Mouse (Mus musculus): ENCODE data around the gene Cnot8. TPM values are rescaled to one million over a fixed set of nuclear protein-coding genes. Genes with fewer than 3 reads are reported as not detected.

Gene Cnot8
- total RNA-seq, 1 experiment from 2014 or later, result 65.5 TPM

DNA sequence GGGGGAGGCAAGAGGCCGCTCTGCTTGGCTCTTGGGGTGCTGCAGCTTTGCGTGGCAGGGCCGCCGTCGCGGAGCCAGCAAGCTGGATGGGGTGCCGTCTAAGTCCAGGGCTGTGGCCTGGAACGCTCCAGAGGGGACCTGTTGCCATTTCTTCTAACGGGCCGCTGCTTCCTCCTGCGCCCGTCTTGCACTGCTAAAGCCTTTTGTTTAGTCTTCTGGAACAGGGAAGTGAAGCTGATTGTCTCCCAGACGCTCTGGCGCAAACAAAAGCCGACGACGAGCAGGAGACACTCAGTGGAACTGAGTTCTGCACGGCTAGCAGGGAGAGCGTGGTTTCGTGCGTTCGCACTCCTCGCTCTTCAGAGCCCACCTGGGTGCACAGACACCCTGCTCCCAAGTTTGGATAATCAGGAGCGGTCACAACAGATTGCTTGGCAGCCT lies 418 bp downstream of the Cnot8 start:
- DNase-seq, result peak; percentile 34

DNA sequence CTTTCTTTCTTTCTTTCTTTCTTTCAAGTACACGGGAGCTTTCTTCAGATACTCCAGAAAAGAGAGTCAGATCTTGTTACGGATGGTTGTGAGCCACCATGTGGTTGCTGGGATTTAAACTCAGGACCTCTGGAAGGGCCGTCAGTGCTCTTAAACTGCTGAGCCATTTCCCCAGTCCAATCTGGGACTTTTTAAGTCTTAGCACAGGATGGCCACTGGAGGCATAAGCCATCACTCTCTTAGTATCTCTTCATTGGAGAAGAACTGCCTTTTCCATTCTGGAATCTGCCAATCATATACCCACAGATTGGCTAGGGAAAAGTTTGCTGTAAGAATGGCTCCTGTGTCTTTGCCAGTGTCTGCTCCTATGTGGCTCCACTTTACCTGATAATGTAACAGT lies 3.1 kb downstream of the Cnot8 start:
- no peak for DNase-seq

GRCm38 (mm10) chr11:58107664-58108337 lies 3.8 kb downstream of the Cnot8 start:
- DNase-seq, result no peak

DNA sequence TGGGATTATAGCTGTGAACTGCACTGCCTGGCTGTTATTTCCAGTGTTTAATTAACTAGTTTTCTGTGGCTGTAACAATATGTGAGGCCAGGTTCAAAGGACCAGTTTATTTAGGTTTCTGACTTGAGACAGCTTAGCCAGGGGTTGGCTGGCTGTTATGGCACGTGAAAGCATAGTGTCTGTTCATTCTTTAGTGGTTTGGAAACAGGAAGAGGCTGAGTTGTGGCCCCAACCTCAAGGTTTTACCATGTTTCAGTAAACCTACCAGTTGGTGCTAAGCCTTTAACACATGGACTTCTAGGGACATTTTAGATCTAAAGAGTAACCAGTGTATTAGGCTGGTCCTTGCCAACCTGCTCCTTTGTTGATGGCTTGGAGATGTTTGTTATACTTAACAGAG lies 12.6 kb downstream of the Cnot8 start:
- DNase-seq, result no peak

DNA sequence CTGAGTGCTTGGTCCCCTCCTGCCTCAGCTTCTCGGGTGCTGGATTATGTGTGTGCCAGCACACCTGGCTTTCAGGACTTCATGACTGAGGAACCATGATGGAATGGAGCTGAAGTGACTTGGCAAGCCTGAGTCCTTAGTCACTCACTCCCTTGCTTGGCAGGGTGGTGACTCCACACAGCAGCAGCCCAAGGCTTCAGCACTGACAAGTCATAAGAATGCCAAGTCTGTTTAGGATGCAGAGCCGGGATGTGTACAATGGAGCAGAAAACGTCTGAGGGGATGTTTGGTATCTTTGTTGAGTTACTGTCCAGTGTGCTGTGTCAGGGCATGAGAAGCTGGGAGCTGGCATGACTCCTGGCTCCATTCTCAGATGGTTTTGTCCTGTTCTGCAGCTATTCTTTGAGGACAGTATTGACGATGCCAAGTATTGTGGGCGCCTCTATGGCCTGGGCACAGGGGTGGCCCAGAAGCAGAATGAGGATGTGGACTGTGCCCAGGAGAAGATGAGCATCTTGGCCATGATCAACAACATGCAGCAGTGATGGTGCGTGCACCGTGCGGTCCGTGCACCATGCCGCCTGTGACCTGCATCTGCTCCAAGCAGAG lies 13.2 kb downstream of the Cnot8 start:
- no peak for DNase-seq

GRCm38 (mm10) chr11:58120655-58121054 lies 16.7 kb downstream of the Cnot8 start:
- no peak for DNase-seq

GRCm38 (mm10) chr11:58121351-58121750 lies 17.4 kb downstream of the Cnot8 start:
- DNase-seq, result no peak

DNA sequence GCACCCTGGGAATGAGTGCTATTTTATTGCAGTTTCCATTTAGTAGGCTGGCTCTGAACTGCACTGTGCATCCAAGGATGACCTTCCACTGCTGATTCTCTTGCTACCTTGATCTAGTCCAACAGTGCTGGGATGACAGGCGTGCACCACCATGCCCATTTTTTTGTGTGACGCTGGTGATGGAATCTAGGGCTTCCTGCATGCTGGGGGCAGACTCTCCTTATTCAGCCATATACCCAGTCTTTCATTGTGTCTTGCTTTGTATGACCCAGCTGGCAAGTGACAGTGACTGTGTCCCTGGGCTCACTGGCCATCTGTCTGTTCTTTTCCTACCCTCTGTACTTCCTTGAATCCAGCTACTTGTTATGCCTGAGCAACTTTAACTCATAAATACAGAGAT lies 19.8 kb downstream of the Cnot8 start:
- no peak for DNase-seq

GRCm38 (mm10) chr11:58125021-58125420 lies 21.1 kb downstream of the Cnot8 start:
- peak; percentile 11 for DNase-seq

DNA sequence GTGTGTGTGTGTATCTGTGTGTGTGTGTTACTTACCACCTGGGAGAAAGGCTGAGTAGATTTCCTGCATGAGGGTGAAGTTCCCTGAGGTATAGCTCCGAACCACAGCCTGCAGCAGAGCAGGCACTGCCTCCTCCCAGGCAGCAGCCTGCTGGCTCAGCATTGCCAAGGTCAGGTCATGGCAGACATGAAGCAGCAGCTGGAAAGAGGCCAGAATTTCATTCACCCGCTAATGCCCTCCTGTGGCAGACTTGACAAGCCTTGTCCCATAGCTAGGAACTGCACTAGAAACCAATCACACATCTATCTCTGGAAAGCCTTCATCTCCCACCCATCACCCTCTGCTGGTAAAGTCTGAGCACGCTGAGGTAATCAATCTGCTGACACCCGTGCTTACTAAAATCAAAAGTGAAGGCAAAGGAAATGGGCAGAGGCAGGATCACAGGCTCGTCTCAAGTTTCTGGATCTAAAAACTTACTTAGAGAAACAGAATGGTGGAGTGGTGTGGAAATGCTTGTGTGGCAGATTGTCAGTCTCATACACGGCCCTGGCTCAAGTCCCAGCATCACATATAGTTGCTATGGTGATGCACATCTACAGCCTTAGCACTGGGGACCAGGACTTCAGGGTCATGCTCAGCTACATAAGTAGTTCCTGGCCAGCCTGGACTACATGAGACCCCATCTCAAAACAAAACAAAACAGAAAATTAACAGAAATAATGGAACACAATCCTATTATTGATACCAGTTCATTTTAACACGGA lies 22.6 kb downstream of the Cnot8 start:
- peak; percentile 79 for DNase-seq

DNA sequence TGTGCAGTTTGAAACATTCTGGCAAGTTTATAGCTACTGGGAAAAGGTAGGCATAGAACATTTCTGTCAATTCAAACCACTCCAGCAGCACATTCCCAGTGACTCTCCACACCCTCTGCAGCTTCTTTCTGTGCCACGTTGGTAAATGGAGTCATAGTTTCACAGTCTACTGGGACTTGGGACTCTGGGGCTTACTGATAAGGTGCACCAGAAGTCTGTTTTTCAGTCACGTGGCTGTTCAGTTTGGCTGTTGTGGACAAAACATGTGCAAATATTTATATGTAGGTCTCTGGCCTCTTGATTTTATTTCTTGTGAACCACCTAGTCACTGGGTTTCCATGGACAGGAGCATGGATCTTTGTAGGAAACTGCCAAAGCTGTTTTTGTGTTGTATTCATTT lies 23.6 kb downstream of the Cnot8 start:
- DNase-seq, result no peak

- DNase-seq, result no peak
Observed at GRCm38 (mm10) chr11:58129302-58129843, 25.4 kb downstream of the Cnot8 start.

DNA sequence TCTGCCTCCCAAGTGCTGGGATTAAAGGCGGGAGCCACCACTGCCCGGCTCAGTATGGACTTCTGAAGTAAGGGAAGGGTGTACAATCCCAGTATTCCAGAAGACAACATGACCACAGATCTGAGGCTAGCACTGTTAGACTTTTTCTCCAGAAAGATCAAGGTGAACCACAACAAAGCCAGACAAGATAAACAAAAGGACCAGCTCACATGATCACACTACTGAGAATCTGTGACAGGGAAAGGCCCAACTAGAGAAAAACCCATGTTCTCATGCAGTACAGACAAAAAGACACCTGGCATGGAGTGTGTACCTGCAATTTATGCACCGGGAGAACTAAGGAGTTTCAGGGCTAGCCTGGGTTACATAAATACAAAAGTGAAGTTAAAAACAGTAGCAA lies 28.1 kb downstream of the Cnot8 start:
- DNase-seq, result no peak

DNA sequence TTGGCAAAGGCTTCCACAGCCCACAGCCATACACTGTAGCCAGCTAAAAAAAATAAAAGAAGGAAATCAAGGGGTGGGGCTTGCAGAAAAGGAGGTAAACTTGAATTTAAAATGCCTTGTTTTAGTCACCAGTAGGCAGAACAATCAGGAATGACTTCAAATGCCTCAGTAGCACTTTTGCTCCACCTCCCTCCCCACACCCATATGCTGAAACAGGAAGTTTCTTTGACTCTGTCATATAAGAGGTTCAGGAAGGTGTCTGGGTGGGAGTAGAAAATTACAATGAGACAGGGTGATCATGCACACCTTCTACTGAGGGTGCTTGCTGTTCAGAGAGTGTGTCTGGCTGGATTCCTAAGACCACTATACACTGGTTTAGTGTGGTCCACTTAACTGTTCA lies 30.9 kb downstream of the Cnot8 start:
- no peak for DNase-seq

DNA sequence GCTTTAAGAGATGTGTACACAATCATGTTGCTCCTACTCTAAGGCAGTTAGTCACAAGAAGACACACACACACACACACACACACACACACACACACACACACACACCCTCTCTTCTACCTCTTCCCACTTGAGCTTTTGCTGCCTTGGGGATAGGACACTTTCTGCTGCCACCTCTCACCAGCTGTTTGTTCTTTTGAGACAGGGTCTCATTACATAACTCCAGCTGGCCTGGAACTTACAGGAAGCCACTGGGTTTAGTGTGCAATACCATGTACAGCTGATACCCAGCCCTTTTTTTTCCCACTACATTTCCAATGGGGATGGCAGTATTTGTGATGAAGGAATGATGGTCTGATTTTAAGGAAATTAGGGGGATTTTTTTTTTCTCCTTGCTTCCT lies 31.3 kb downstream of the Cnot8 start:
- no peak for DNase-seq

DNA sequence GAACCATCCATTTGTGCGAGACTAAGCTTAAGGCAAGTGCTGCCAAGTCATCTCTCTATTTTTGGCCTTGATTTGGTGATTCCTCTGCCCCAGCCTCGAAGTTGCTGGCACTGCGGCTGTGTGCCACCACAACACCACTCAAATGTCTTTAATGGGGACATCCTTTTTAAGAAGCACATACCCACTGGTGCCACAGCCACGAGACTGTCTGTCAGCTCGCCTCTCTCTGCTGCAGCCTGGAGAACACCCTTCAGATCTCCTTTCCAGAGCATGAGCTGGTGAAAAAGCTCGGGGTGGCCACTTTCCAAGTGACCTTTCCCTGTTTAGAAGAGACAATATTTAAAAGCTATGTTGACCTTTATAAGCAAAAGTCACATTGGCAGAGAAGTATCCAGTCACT lies 32.7 kb downstream of the Cnot8 start:
- peak; percentile 41 for DNase-seq

GRCm38 (mm10) chr11:58138821-58139220 lies 34.9 kb downstream of the Cnot8 start:
- no peak for DNase-seq

- DNase-seq, result no peak
Observed at GRCm38 (mm10) chr11:58139466-58139865, 35.5 kb downstream of the Cnot8 start.

- DNase-seq, result no peak
Observed at GRCm38 (mm10) chr11:58143704-58144426, 39.9 kb downstream of the Cnot8 start.

DNA sequence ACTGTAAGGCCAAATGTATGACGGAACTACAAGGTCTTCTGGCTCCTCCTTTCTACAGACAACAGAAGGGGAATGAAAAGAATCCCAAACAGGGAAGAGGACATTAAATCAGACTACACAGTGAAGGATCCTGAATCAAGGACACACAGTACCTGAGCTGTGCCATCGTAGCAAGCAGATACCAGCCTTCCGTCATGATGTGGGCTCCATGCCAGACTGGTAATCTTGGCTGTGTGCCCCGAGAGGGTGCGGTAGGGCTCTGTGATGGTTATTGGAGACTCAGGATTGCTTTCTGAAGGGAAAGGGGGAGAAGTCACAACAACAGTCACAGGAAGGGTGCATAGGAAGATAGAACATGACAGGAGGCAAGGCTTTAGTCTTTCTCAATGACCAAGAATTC lies 42.3 kb downstream of the Cnot8 start:
- peak; percentile 75 for DNase-seq

GRCm38 (mm10) chr11:58155458-58155857 lies 51.5 kb downstream of the Cnot8 start:
- no peak for DNase-seq

DNA sequence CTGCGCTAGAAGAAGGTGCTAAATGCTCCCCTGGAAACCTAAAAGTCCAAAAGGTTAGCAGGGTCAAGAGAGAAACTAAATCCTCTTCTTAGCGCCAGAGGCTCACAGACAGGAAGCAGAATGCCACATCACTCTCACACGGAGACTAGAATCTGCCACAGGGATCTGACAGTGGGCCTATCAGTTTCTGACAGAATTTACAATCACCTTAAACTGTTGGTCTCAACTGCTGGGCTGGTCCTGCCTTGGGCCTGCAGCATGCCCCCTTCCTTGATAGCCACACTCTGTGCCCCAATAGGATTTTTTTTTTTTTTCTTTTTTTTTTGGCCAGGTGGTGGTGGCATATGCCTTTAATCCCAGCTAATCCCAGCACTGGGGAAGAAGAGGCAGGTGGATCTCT lies 52.9 kb downstream of the Cnot8 start:
- no peak for DNase-seq

DNA sequence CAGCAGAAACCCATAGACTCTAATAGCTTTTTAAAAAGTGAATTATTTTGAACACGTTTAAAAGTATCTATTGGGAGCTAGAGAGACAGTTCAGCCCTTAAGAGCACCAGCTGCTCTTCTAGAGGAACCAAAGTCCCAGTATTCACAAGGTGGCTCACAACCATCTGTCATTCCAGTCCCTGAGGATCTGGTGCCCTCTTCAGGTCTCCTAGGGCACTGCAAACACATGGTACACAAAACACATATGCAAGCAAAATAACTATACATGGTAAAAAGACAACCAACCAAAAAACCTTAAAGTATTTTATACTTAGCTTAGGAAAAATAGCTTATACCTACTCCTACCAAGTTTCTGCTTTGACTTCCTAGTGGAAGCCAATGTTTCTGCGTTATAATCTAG lies 61.1 kb downstream of the Cnot8 start:
- DNase-seq, result no peak

All from adrenal gland, postnatal 25 days (tissue).